Mouse (Mus musculus) lung, postnatal 0 days (tissue): ENCODE data around the gene Tmem115.

Source experiments
- CTCF ChIP-seq: IDR thresholded peaks from 2 replicates; pipeline ENCODE4 v1.5.1; 2016; ENCODE audit warnings: antibody characterized with exemption, mild to moderate bottlenecking
- EP300 ChIP-seq: IDR thresholded peaks from 2 replicates; pipeline ENCODE4 v1.6.1; 2016; ENCODE audit warnings: antibody characterized with exemption, mild to moderate bottlenecking, control low read depth

GRCm38 (mm10) chr9:107484766-107485165, 49.0 kb upstream of the Tmem115 start:
- no peak for TF ChIP-seq EP300
- TF ChIP-seq CTCF = no peak
